Mouse (Mus musculus): ENCODE data around the gene Med25. TPM values are rescaled to one million over a fixed set of nuclear protein-coding genes. Genes with fewer than 3 reads are reported as not detected.
A peak's percentile ranks its signal among the peaks of the same experiment; 100 is the strongest.

Med25 gene
- polyA plus RNA-seq, 1 experiment from 2014 or later: 35.6 TPM

DNA sequence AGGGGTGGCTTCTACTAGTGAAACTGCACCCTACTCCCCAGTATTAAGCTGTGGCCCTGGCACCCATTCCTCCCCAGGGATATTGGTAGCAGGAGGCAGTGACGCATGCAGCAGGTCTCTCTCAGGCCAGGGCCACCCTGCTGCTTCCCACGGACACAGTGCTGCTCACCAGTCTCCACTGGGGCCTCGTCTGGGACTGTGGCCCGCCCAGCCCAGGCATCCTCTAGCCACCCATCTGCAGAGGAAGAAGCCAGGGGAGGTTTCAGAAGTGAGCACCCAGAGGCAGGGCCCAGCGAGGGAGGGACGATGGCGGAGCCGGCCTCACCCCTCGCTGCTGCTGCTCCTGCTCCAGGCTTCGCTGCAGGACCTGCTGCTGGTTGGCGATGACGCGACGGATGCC lies 29.3 kb downstream of the Med25 start:
- peaks cover 40% of the 10 kb centered on the region for H3K4me1 ChIP-seq (ENCODE audit: insufficient read depth)
- TF ChIP-seq EP300 (IDR thresholded peaks at IDR 0.05; ENCODE audit: low read depth) (no peak), CTCF (IDR thresholded peaks at IDR 0.05; ENCODE audit: low read depth) (no peak)
- no peak overlapping the region for H3K9ac ChIP-seq (replicated peaks)
- ATAC-seq (no peak), DNase-seq (no peak)
- H3K4me3 ChIP-seq (ENCODE audit: low read depth, low read length): no peak overlapping the region
- no peak overlapping the region for H3K27ac ChIP-seq (ENCODE audit: low read depth)
- 90% methylated on average over 14 of the region's 14 CpGs for WGBS (ENCODE audit: insufficient replicate concordance)
- H3K4me2 ChIP-seq (ENCODE audit: low read depth, low read length): no peak overlapping the region
- H3K9me3 ChIP-seq (ENCODE audit: low read length): no peaks in the 10 kb centered on the region
- peaks cover 38% of the 10 kb centered on the region for H3K36me3 ChIP-seq (replicated peaks; ENCODE audit: insufficient read depth, low read length)
- H3K27me3 ChIP-seq (ENCODE audit: insufficient read depth, low read length): no peaks in the 10 kb centered on the region

DNA sequence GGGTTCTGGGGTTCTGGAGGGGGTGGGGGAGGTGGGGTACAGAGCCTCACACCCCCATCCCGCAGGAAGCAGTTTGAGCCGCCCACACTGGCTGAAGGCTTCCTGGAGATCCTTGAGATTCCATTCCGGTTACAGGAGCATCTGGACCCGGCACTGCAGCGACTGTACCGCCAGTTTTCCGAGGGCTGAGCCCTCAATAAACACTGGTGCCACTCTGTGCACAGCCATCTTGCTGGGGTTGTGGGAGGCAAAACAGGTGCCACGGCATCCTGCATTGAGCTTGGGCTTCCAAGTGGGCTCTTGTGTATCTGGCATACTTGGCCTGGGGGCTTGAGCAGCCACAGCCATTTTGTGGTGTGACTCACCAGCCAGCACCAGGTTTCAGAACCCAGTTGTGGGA lies 30.1 kb downstream of the Med25 start:
- WGBS (ENCODE audit: insufficient replicate concordance): 96% methylated on average over 8 of the region's 8 CpGs
- H3K4me1 ChIP-seq (ENCODE audit: insufficient read depth): peaks cover 38% of the 10 kb centered on the region
- TF ChIP-seq CTCF (IDR thresholded peaks at IDR 0.05; ENCODE audit: low read depth): no peak
- no peak for TF ChIP-seq EP300 (IDR thresholded peaks at IDR 0.05; ENCODE audit: low read depth)
- H3K9ac ChIP-seq (replicated peaks): no peak overlapping the region
- no peaks in the 10 kb centered on the region for H3K9me3 ChIP-seq (ENCODE audit: low read length)
- DNase-seq (no peak), ATAC-seq (no peak)
- no peak overlapping the region for H3K4me3 ChIP-seq (ENCODE audit: low read depth, low read length)
- no peak overlapping the region for H3K27ac ChIP-seq (ENCODE audit: low read depth)
- peaks cover 38% of the 10 kb centered on the region for H3K36me3 ChIP-seq (replicated peaks; ENCODE audit: insufficient read depth, low read length)
- no peak overlapping the region for H3K4me2 ChIP-seq (ENCODE audit: low read depth, low read length)
- no peaks in the 10 kb centered on the region for H3K27me3 ChIP-seq (ENCODE audit: insufficient read depth, low read length)

DNA sequence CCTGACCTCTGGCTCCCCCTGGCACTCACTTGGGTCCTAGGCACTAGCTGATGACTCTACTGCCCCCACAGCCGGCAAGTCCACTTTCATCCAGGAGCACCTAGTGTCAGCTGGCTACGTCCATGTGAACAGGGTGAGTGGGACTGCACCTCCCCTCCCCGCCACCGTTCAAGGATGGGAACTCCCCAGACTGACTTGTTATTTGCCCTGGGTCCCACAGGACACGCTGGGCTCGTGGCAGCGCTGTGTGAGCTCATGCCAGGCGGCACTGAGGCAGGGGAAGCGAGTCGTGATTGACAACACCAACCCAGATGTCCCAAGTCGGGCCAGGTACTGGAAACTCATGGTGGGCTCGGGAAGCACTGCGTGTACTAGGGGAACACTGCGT lies 31.1 kb downstream of the Med25 start:
- no peak for DNase-seq
- Histone ChIP-seq H3K4me1 (ENCODE audit: insufficient read depth) (peaks cover 31% of the 10 kb centered on the region), H3K9me3 (ENCODE audit: low read length) (no peaks in the 10 kb centered on the region), H3K27me3 (ENCODE audit: insufficient read depth, low read length) (no peaks in the 10 kb centered on the region), H3K36me3 (replicated peaks; ENCODE audit: insufficient read depth, low read length) (peaks cover 38% of the 10 kb centered on the region), H3K4me2 (ENCODE audit: low read depth, low read length) (no peak overlapping the region), H3K9ac (replicated peaks) (no peak overlapping the region), H3K27ac (ENCODE audit: low read depth) (no peak overlapping the region), H3K4me3 (ENCODE audit: low read depth, low read length) (no peak overlapping the region)
- TF ChIP-seq CTCF (IDR thresholded peaks at IDR 0.05; ENCODE audit: low read depth) (no peak), EP300 (IDR thresholded peaks at IDR 0.05; ENCODE audit: low read depth) (no peak)
- 80% methylated on average over 14 of the region's 14 CpGs for WGBS (ENCODE audit: insufficient replicate concordance)
- no peak for ATAC-seq

DNA sequence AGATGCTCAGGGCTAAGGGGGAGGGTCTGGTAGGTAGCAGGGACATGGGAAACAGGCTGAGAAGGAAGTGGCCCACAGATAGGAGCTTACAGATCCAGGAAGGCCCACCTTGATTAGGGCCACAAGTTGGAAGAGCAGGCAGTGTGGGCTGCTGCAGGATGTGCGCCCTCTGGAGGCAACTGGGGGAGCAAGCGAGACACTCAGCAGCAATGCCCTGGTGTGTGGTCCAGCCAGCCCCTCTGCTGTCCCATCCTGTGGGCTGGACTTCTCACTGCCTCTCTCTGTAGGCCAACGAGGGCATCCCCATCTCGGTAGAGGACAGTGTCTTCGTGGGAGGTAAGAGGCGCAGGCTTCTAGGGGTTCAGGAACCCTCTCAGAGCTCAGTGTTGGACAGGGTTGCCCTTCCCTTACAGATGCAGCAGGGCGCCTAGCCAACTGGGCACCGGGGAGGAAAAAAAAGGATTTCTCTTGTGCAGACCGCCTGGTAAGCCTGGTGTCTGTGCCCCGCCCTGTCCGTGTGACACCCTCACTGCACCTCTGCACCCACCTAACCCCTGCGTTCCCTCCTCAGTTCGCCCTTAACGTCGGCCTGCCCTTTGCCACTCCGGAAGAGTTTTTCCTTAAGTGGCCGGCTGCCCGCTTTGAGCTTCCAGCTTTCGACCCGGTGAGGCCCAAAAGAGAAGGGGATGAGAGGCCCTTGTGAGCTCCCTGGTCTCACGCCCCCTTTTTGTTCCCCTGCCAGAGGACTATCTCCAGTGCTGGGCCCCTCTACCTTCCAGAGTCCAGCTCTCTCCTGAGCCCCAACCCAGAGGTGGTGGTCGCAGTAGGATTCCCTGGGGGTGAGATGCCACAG lies 31.7 kb downstream of the Med25 start:
- Histone ChIP-seq H3K27me3 (ENCODE audit: insufficient read depth, low read length) (no peaks in the 10 kb centered on the region), H3K27ac (ENCODE audit: low read depth) (0 out of 2 replicates have a peak overlapping the region, but pooled peaks have one; percentile 6), H3K9ac (replicated peaks) (no peak overlapping the region), H3K4me3 (ENCODE audit: low read depth, low read length) (no peak overlapping the region), H3K36me3 (replicated peaks; ENCODE audit: insufficient read depth, low read length) (peaks cover 38% of the 10 kb centered on the region), H3K4me2 (ENCODE audit: low read depth, low read length) (peak overlapping the region; percentile 18), H3K4me1 (ENCODE audit: insufficient read depth) (peaks cover 31% of the 10 kb centered on the region), H3K9me3 (ENCODE audit: low read length) (no peaks in the 10 kb centered on the region)
- DNase-seq (peak; percentile 83), ATAC-seq (peak; percentile 18; the same call in 1 of the 2 replicates)
- TF ChIP-seq EP300 (IDR thresholded peaks at IDR 0.05; ENCODE audit: low read depth) (no peak), CTCF (IDR thresholded peaks at IDR 0.05; ENCODE audit: low read depth) (peak; percentile 96)
- 62% methylated on average over 22 of the region's 22 CpGs for WGBS (ENCODE audit: insufficient replicate concordance)

DNA sequence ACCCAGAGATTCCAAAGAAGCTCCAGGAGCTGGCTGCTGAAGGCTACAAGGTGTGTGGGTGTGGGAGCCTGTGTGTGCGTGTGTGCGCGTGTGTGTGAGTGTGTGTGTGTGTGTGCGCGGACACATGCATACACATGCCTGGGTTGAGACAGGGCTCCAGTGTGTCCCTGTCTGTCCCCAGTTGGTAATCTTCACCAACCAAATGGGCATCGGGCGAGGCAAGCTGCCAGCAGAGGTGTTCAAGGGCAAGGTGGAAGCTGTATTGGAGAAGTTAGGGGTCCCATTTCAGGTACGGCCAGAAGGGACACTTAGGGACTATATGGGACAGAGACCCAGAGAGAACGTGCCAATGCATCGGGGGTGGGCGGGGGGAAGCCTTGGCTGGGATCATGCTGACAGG lies 32.6 kb downstream of the Med25 start:
- Histone ChIP-seq H3K27me3 (ENCODE audit: insufficient read depth, low read length) (no peaks in the 10 kb centered on the region), H3K36me3 (replicated peaks; ENCODE audit: insufficient read depth, low read length) (peaks cover 38% of the 10 kb centered on the region), H3K27ac (ENCODE audit: low read depth) (no peak overlapping the region), H3K4me3 (ENCODE audit: low read depth, low read length) (no peak overlapping the region), H3K9ac (replicated peaks) (no peak overlapping the region), H3K9me3 (ENCODE audit: low read length) (no peaks in the 10 kb centered on the region), H3K4me1 (ENCODE audit: insufficient read depth) (peaks cover 31% of the 10 kb centered on the region), H3K4me2 (ENCODE audit: low read depth, low read length) (peak overlapping the region; percentile 100)
- TF ChIP-seq CTCF (IDR thresholded peaks at IDR 0.05; ENCODE audit: low read depth) (no peak), EP300 (IDR thresholded peaks at IDR 0.05; ENCODE audit: low read depth) (no peak)
- ATAC-seq (no peak), DNase-seq (no peak)
- 86% methylated on average over 11 of the region's 11 CpGs for WGBS (ENCODE audit: insufficient replicate concordance)

DNA sequence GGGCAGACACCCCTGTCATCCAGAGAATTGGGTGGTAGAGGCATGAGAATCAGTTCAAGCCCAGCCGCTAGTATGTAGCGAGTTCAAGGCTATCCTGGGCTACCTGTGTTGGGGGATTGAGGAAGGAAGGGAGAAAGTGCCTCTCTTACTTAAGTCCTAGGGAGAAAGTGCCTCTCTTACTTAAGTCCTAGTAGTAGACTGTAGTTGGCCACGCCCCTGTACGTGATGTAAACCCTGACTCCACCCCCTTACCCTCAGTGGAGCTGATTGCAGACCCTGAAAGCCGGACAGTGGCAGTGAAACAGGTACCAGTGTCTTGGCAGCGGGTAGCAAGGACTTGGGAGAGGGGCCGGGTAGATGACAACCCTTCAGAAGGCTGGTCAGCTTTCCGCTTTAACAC lies 34.6 kb downstream of the Med25 start:
- peak; percentile 77 for DNase-seq

More for the DNA sequence above, 34.6 kb downstream of the Med25 start:
- H3K36me3 ChIP-seq (replicated peaks; ENCODE audit: insufficient read depth, low read length): peaks cover 24% of the 10 kb centered on the region
- TF ChIP-seq CTCF (IDR thresholded peaks at IDR 0.05; ENCODE audit: low read depth): no peak
- TF ChIP-seq EP300 (IDR thresholded peaks at IDR 0.05; ENCODE audit: low read depth): no peak
- no peak for ATAC-seq
- WGBS (ENCODE audit: insufficient replicate concordance): 28% methylated on average over 8 of the region's 8 CpGs
- no peaks in the 10 kb centered on the region for H3K27me3 ChIP-seq (ENCODE audit: insufficient read depth, low read length)
- peak overlapping the region; percentile 82 for H3K4me3 ChIP-seq (ENCODE audit: low read depth, low read length)
- H3K4me2 ChIP-seq (ENCODE audit: low read depth, low read length): peak overlapping the region; percentile 100
- peaks cover 43% of the 10 kb centered on the region for H3K4me1 ChIP-seq (ENCODE audit: insufficient read depth)
- peak overlapping the region; percentile 82 for H3K9ac ChIP-seq (replicated peaks)
- peak overlapping the region; percentile 100 for H3K27ac ChIP-seq (ENCODE audit: low read depth)
- no peaks in the 10 kb centered on the region for H3K9me3 ChIP-seq (ENCODE audit: low read length)

Measured in liver, postnatal 0 days (tissue).